Mouse (Mus musculus): ENCODE results near the gene Alcam. TPM values are rescaled to one million over a fixed set of nuclear protein-coding genes. Genes with fewer than 3 reads are reported as not detected.

Gene Alcam
- polyA plus RNA-seq, 1 experiment from 2014 or later: 40.7 TPM

DNA sequence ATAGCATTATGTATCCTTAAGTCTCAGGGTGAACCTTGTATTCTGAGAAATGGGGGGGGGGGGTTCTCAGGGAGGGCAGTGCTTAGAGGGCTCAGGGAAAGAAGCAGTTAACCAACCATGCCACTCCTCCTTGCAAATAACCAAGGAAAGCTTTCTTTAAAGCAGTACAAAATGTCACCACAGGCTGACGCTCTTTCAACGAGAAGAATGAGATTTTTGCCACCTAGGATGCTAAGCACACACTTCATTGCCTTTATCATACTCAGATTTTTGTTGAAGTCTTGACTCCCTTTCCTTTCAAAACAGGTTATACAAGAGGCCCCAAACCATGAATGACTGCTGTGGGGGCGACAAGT, 4.0 kb downstream of the Alcam start:
- no peaks in the 10 kb centered on the region for H3K9me3 ChIP-seq (ENCODE audit: control insufficient read depth, low read length)
- H3K9ac ChIP-seq (ENCODE audit: low read depth, low read length): peak overlapping the region; percentile 77
- H3K4me2 ChIP-seq (ENCODE audit: low read length): peak overlapping the region; percentile 84
- ATAC-seq: no peak
- H3K4me1 ChIP-seq (ENCODE audit: control insufficient read depth, insufficient read depth, low read depth, low read length): peaks cover 8% of the 10 kb centered on the region
- peak overlapping the region; percentile 79 for H3K27ac ChIP-seq (ENCODE audit: low read depth, low read length)
- no peaks in the 10 kb centered on the region for H3K36me3 ChIP-seq (ENCODE audit: control insufficient read depth, insufficient read depth, low read length)
- peak overlapping the region; percentile 70 for H3K4me3 ChIP-seq (ENCODE audit: low read length)
- no peaks in the 10 kb centered on the region for H3K27me3 ChIP-seq (replicated peaks; ENCODE audit: control insufficient read depth, insufficient read depth, low read length)
- WGBS: 1% methylated on average over 3 of the region's 3 CpGs

DNA sequence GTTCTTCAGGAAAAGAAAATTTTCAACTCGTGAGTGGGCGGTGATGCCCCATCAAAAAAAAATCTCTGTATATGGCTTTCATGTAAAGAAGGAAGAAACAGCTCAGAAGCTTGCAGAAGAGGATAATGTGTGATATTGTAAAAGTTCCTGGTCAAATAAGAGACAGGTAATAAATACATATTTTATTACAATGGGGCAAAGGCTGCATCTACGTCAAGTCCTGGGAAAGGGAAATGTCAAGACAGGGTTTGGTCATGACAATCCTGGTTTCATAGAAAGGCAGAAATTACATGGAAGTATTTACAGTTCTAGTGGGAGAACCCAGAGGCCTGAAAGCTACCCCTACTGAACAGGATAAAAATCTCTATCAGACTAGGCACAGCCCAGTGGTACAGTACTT, 7.9 kb downstream of the Alcam start:
- no peak for ATAC-seq
- WGBS: 96% methylated on average over 3 of the region's 3 CpGs
- no peak overlapping the region for H3K9ac ChIP-seq (ENCODE audit: low read depth, low read length)
- no peaks in the 10 kb centered on the region for H3K9me3 ChIP-seq (ENCODE audit: control insufficient read depth, low read length)
- H3K4me3 ChIP-seq (ENCODE audit: low read length): no peak overlapping the region
- H3K27ac ChIP-seq (ENCODE audit: low read depth, low read length): no peak overlapping the region
- H3K4me2 ChIP-seq (ENCODE audit: low read length): no peak overlapping the region
- H3K36me3 ChIP-seq (ENCODE audit: control insufficient read depth, insufficient read depth, low read length): no peaks in the 10 kb centered on the region
- no peaks in the 10 kb centered on the region for H3K27me3 ChIP-seq (replicated peaks; ENCODE audit: control insufficient read depth, insufficient read depth, low read length)
- 0 out of 2 replicates have a peak, but pooled peaks cover 2% of the 10 kb centered on the region for H3K4me1 ChIP-seq (ENCODE audit: control insufficient read depth, insufficient read depth, low read depth, low read length)

DNA sequence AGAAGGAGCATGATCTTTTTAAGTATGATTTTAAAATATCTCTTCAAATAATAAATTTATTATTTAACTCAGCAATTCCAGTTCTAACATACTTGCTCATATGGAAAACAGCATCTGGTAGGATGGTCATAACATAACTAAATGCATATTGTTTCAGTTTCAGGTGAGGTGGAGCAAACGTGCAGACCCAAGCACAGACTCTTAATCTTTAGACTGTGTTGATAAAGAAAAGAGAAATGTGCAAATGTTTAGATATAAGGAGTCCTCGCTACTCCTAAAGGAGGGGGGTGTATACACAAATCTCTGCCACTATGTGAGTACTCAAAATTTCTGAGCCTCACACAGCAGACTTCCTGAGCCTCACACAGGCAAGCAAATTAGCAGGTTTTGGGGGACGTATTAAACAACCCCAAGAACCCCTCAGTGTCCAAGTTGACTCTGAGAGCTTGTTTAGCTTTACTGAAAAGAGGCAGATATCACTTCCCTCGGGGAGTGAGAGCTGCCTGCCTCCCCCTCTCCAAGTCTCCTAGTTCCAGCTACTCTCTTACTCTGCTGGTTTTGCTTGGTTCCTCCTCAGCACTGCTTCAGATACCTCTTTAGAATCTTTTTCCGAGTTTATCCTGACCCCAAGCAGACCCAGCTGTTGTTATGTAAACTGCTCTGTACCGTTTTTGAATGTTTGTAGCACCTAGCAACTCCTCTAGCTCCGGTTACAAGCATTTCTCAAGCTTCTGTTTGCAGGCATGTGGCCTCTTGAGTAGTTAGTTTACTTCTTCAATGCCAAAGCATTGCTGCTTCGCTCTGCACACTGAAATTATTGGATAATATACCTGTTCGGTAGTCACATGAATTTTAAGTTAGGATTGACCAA, 10.0 kb downstream of the Alcam start:
- Histone ChIP-seq H3K4me1 (ENCODE audit: control insufficient read depth, insufficient read depth, low read depth, low read length) (no peaks in the 10 kb centered on the region), H3K4me3 (ENCODE audit: low read length) (no peak overlapping the region), H3K4me2 (ENCODE audit: low read length) (no peak overlapping the region), H3K27ac (ENCODE audit: low read depth, low read length) (no peak overlapping the region), H3K9ac (ENCODE audit: low read depth, low read length) (no peak overlapping the region), H3K9me3 (ENCODE audit: control insufficient read depth, low read length) (no peaks in the 10 kb centered on the region), H3K36me3 (ENCODE audit: control insufficient read depth, insufficient read depth, low read length) (no peaks in the 10 kb centered on the region), H3K27me3 (replicated peaks; ENCODE audit: control insufficient read depth, insufficient read depth, low read length) (no peaks in the 10 kb centered on the region)
- 54% methylated on average over 9 of the region's 9 CpGs for WGBS
- ATAC-seq: no peak

DNA sequence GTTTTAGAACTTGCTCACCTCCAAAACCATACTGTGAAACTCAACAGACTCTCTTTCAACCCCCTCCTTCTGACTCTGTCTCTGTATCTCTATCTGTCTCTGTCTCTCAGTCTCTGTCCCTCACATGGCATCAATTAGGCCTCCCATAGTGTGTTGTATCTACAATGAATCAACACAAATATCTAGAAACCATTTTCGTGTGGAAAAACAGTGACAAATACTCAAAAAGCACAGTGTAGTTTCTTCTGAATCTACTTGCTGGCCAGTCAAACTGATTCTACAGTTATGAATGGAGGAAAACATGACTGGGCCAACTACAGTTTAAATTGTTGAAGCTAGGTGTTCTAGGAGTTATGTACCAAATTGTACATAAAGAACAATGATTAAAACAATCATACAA, 10.8 kb downstream of the Alcam start:
- 79% methylated on average over 1 of the region's 1 CpGs for WGBS
- no peak overlapping the region for H3K4me3 ChIP-seq (ENCODE audit: low read length)
- H3K27ac ChIP-seq (ENCODE audit: low read depth, low read length): no peak overlapping the region
- no peaks in the 10 kb centered on the region for H3K27me3 ChIP-seq (replicated peaks; ENCODE audit: control insufficient read depth, insufficient read depth, low read length)
- no peak for ATAC-seq
- H3K9me3 ChIP-seq (ENCODE audit: control insufficient read depth, low read length): no peaks in the 10 kb centered on the region
- H3K9ac ChIP-seq (ENCODE audit: low read depth, low read length): no peak overlapping the region
- no peaks in the 10 kb centered on the region for H3K36me3 ChIP-seq (ENCODE audit: control insufficient read depth, insufficient read depth, low read length)
- H3K4me1 ChIP-seq (ENCODE audit: control insufficient read depth, insufficient read depth, low read depth, low read length): no peaks in the 10 kb centered on the region
- H3K4me2 ChIP-seq (ENCODE audit: low read length): no peak overlapping the region

DNA sequence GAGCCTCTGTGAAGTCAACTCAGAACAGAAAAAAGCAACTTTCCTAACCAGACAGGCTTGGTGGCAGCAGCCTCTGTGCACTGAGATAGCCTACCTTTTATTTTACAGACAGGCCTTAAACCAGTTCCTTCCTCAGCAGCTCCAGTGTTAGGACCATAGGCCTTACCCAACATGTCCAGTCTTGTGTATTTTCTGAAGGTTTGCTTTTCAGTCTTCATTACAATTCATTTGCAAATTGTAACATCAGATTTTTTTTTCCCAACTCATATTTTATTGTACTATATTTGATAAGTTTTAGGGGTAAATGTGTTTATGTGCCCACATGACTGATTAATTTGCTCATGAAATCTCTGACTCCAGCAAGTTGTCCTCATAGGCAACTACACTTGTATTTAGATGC, 14.3 kb downstream of the Alcam start:
- Histone ChIP-seq H3K4me2 (ENCODE audit: low read length) (no peak overlapping the region), H3K4me3 (ENCODE audit: low read length) (no peak overlapping the region), H3K9me3 (ENCODE audit: control insufficient read depth, low read length) (no peaks in the 10 kb centered on the region), H3K36me3 (ENCODE audit: control insufficient read depth, insufficient read depth, low read length) (no peaks in the 10 kb centered on the region), H3K27me3 (replicated peaks; ENCODE audit: control insufficient read depth, insufficient read depth, low read length) (no peaks in the 10 kb centered on the region), H3K4me1 (ENCODE audit: control insufficient read depth, insufficient read depth, low read depth, low read length) (no peaks in the 10 kb centered on the region), H3K27ac (ENCODE audit: low read depth, low read length) (no peak overlapping the region), H3K9ac (ENCODE audit: low read depth, low read length) (no peak overlapping the region)
- no peak for ATAC-seq

DNA sequence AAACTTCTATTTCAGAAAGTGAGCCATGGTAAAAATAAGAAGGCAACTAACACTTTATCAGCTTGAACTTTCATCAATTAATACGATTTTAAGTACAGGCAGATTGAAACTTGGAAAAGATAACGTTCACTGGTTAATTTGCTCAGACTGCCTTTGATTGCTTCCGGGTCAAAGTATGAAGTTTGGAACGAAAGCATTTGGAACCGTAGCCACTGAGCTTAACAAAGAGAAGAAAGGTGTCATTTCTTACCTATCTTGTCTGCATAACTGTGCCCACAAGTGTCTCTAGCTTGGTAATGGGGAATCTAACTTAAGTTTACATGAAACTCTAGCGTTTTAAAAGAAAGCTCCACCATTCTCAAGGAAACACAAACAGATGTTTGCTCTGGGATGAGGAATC, 14.9 kb downstream of the Alcam start:
- Histone ChIP-seq H3K4me2 (ENCODE audit: low read length) (no peak overlapping the region), H3K4me3 (ENCODE audit: low read length) (no peak overlapping the region), H3K27ac (ENCODE audit: low read depth, low read length) (no peak overlapping the region), H3K36me3 (ENCODE audit: control insufficient read depth, insufficient read depth, low read length) (no peaks in the 10 kb centered on the region), H3K9ac (ENCODE audit: low read depth, low read length) (no peak overlapping the region), H3K9me3 (ENCODE audit: control insufficient read depth, low read length) (no peaks in the 10 kb centered on the region), H3K4me1 (ENCODE audit: control insufficient read depth, insufficient read depth, low read depth, low read length) (no peaks in the 10 kb centered on the region), H3K27me3 (replicated peaks; ENCODE audit: control insufficient read depth, insufficient read depth, low read length) (no peaks in the 10 kb centered on the region)
- ATAC-seq: no peak
- WGBS: 85% methylated on average over 6 of the region's 6 CpGs

DNA sequence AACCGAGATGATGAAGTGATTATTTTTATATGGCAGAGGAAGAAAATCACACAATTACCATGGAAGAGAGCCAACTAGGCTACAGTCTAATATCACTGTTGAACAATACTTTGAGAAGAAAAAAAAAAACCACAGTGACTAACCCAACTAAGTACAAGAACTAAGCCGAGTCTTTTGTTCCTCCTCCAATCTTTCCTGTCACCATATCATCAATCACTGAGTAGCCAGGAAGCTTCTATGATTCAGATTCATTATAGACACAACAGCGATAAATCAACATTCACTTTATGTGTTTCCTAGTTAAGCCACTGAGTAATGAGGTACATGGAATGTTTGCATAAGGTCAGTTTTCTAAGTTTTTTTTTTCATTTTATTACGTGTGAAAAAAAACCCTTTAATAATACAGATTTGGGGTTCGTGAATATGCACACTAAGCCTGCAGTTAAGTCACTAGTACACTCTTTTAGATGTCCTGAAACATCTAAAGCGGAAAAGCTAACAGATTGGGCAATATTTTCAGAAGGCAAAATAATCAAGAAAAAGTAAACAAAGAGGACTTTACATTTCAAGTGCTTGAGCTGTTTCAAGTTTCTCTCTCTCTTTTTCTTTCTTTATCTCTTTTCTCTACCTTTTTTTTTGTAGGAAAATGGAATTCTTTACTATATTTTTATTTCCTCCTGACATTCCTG, 15.5 kb downstream of the Alcam start:
- H3K27ac ChIP-seq (ENCODE audit: low read depth, low read length): no peak overlapping the region
- no peaks in the 10 kb centered on the region for H3K4me1 ChIP-seq (ENCODE audit: control insufficient read depth, insufficient read depth, low read depth, low read length)
- H3K27me3 ChIP-seq (replicated peaks; ENCODE audit: control insufficient read depth, insufficient read depth, low read length): no peaks in the 10 kb centered on the region
- no peaks in the 10 kb centered on the region for H3K9me3 ChIP-seq (ENCODE audit: control insufficient read depth, low read length)
- no peak overlapping the region for H3K4me2 ChIP-seq (ENCODE audit: low read length)
- H3K9ac ChIP-seq (ENCODE audit: low read depth, low read length): no peak overlapping the region
- H3K36me3 ChIP-seq (ENCODE audit: control insufficient read depth, insufficient read depth, low read length): no peaks in the 10 kb centered on the region
- 69% methylated on average over 6 of the region's 6 CpGs for WGBS
- no peak overlapping the region for H3K4me3 ChIP-seq (ENCODE audit: low read length)
- ATAC-seq: no peak

DNA sequence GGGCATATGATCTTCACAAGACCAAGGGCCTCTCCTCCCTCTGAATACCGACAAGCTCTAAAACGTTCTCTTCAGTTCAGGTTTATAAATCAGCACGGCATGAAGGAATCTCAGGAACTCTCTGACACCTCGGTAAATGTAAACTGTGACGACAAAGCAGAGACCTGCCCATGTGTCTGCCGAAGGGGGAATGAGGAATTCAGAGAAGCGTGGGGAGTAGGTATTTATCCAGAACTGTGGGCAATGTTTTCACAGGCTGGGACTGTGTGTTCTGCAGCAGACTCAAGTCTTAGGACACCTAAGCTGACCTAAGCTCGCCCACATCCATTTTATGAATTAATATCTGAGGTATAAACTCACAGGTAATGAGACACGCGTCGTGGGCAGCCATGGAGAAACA, 20.7 kb downstream of the Alcam start:
- WGBS: 77% methylated on average over 11 of the region's 11 CpGs
- H3K4me3 ChIP-seq (ENCODE audit: low read length): no peak overlapping the region
- H3K4me1 ChIP-seq (ENCODE audit: control insufficient read depth, insufficient read depth, low read depth, low read length): no peaks in the 10 kb centered on the region
- no peak for ATAC-seq
- H3K9ac ChIP-seq (ENCODE audit: low read depth, low read length): no peak overlapping the region
- no peaks in the 10 kb centered on the region for H3K36me3 ChIP-seq (ENCODE audit: control insufficient read depth, insufficient read depth, low read length)
- no peak overlapping the region for H3K27ac ChIP-seq (ENCODE audit: low read depth, low read length)
- no peaks in the 10 kb centered on the region for H3K9me3 ChIP-seq (ENCODE audit: control insufficient read depth, low read length)
- H3K27me3 ChIP-seq (replicated peaks; ENCODE audit: control insufficient read depth, insufficient read depth, low read length): no peaks in the 10 kb centered on the region
- no peak overlapping the region for H3K4me2 ChIP-seq (ENCODE audit: low read length)

DNA sequence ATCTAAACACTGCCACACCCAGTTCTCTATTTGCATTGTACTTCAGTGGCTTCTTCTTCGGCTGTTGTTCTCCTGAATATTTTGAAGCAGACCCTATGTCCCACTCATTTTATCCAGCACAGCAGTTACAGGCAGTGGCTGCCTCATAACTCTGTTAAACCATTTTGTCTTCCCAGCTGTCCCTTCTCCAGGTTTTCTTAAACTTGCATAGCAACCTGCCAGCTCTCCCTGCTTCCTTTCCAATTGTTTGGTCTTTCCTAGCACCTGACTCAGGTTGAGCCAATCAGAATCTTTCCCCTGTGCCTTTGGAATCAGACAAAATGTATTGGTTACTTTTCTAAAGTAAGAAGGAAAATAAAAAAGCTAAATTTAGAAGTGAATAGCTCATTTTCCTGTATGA, 21.8 kb downstream of the Alcam start:
- no peak overlapping the region for H3K27ac ChIP-seq (ENCODE audit: low read depth, low read length)
- WGBS: 86% methylated on average over 1 of the region's 1 CpGs
- H3K9ac ChIP-seq (ENCODE audit: low read depth, low read length): no peak overlapping the region
- H3K4me1 ChIP-seq (ENCODE audit: control insufficient read depth, insufficient read depth, low read depth, low read length): no peaks in the 10 kb centered on the region
- no peak for ATAC-seq
- H3K9me3 ChIP-seq (ENCODE audit: control insufficient read depth, low read length): no peaks in the 10 kb centered on the region
- H3K4me3 ChIP-seq (ENCODE audit: low read length): no peak overlapping the region
- H3K36me3 ChIP-seq (ENCODE audit: control insufficient read depth, insufficient read depth, low read length): no peaks in the 10 kb centered on the region
- no peaks in the 10 kb centered on the region for H3K27me3 ChIP-seq (replicated peaks; ENCODE audit: control insufficient read depth, insufficient read depth, low read length)
- no peak overlapping the region for H3K4me2 ChIP-seq (ENCODE audit: low read length)
